Mouse (Mus musculus) 416B (cell line): ENCODE measurements around the gene Ak3.

Experiments used
- DNase-seq: peaks from one replicate; pipeline ENCODE4 v3.0.0; 2011; ENCODE audit warnings: low read depth

Gene Ak3

DNA sequence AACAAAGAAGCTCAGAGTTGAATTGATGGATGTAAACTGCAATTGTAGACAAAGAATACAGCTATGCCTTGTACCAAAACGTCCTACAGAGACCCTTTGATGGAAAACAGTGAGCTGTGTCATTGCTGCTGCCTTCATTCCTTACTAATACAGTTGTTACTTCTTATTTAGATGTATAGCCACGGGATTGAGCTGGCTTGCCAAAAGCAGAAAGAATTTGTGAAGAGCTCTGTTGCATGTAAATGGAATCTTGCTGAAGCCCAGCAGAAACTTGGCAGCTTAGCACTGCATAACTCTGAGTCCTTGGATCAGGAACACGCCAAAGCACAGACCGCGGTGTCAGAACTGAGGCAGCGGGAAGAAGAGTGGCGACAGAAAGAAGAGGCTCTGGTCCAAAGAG, 52.9 kb downstream of the Ak3 start:
- no peak for DNase-seq

DNA sequence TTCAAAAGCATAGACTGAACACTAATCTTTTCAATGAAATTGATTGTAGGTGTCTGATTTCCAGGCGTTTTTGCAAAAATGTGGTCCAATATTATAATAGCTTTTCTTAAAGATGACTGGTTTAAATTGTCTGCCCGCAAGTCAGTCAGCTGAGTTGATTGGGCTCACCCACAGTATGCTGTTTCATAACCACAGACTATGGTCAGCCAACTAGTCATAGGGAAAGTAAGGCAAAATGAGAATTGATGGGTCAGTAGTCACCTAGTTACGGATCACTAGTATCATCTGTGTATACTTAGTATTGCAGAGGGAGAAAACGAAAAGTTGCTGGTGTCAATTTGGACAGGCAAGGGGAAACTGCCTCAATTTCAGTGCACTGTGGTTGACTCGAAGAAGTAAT, 56.4 kb downstream of the Ak3 start:
- peak; percentile 59 for DNase-seq

DNA sequence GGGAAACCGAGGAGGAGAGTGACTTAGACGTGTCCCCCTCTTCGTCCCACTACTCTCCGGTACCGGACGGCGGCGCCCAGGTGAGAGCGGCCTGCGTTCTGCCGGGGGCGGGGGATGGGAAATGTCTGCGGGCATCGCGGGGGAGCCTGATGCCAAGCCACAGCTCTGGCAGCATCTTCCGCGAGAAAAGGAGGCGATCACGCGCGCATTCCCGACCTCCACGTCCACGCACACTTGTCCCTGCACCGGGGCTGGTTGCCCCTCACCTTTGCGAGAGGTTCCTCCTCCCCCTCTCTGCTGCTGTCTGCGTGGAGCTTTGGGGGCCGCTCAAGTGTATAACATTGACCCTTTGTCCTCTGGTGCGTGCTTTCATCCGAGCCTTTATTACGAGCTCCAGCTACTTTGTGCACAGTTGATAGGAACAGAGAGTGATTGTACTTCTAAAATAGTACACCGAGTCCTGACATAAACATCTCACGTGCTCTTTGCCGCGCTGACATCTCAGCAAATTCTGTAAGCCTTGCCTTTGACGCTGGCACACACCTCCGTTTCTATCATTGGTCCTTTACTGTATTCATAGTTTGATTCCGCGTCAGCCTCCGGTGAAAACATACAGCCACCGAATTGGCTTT, 57.1 kb downstream of the Ak3 start:
- DNase-seq = peak; percentile 60

DNA sequence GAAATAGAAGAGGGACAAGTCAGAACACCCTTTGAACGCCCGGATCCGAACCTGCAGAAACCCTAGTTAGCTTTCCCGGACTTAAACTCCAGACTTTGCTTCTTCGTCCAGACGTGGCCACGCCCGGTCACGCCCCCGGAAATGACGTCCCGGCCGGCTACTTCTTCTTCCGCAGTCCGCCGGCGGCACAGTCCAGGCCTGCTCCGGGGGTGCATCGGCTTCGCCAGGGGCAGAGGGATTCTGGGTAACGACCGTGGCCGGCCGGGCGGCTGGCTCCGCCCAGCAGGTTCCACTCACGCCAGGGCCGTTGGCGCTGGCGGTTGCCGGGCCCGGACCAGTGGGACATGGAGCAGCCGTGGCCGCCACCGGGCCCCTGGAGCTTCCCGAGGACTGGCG, 57.6 kb downstream of the Ak3 start, which contains the start of gene Cdc37l1:
TSS of gene Cdc37l1 (plus strand) at position 159 of the 396 bp plus-strand sequence.
- peak; percentile 97 for DNase-seq

DNA sequence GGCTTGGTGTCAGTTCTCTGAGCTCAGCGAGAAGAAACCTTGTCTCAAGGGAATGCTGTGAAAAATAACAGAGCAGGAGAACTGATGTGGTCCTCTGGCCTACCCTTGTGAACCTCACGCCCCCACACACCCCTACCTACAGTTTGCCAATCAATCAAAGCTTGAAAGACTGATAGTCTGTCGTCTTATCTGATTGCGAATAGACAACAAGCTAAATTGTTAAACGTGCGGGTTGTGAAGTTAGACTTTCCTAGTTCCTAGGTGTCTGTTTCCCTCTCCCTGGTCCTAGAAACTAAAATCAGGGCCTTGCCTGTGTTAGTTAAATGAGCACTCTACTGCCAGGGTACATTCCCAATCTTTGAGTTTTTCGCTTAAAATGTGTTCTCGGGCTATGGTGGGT, 58.2 kb downstream of the Ak3 start:
- DNase-seq = no peak

DNA sequence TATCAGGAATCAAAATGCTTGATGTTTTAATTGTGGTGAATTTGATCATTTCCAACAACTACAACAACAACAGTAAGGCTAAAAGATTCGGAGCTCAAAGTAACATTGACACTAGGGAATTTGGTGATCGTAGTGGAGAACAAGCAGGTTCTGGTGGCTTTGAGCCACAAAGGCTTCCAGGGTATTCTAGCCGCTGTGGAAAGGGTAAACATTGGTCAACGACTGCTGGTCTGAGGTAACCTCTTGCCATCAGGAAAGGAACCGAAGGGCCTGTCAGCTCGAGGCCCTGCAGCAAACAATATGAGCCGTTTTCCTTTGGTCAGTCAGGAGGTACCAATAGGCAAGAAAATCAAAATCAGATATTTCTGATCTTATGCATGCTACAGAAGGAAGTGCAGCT, 65.1 kb downstream of the Ak3 start:
- no peak for DNase-seq

DNA sequence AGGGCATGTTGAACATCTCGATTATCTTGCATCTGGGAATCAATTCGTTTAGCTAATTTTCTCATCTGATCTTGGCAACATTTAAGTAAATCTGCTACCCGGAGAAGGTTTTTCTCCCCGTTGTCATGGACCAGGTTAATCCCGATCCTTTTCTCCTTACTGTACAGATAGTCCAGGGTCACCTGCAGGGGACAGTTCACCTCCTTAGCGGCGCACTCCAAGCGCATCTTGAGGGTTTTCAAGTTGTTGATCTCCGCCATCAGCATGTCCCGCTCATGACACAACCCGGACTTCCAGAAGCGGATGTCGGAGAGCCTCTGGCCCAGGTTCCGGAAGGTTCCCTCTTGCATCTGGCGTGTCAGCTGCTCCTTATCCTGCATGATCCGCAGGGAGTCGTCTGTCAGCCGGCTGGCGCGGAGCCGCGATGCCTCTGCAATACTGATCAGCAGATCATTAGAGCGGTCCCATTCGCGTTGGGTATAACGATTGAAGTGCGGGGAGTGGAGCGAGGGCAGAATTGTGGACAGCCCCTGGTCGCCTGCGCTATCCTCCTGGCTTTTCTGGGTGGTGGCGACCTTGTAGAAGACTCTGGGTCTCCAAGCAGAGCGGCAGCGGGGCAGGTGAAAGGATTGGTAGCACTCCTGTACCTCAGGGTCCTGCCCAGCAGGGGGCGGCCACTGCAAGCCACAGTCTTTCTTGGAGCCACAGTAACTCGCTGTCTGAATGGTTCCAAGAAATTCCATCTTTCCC, 72.7 kb downstream of the Ak3 start:
- peak; percentile 44 for DNase-seq
